Mouse (Mus musculus): Measurements from ENCODE around the gene Olfr1333.
"Not testable (repeated sequence)": the region's sequence is repeated elsewhere in the genome, so short reads cannot be mapped to it uniquely, and the experiment has no call there.

Gene Olfr1333

DNA sequence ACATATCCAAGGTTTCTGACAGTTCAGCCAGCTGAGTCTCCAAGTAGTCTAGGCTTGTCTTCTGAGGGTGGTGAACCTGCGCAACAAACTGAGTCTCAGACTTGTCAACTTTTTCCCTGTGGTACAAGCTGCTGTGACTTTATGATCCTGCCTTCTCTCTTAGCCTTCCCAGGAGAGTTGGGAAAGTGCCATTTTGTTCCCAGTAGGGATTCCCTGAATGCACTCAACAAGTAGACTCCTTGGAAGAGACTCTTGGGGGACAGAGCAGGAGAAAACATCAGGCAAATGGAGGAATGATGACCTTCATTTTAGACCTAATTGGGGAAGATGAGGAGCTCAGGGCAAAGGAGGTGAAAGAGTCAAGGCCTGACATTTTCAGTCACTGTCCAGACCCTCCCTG lies at the start of gene Olfr1333:
TSS of gene Olfr1333 (minus strand) at position 101 of the 400 bp plus-strand sequence.
- DNase-seq: no peak

DNA sequence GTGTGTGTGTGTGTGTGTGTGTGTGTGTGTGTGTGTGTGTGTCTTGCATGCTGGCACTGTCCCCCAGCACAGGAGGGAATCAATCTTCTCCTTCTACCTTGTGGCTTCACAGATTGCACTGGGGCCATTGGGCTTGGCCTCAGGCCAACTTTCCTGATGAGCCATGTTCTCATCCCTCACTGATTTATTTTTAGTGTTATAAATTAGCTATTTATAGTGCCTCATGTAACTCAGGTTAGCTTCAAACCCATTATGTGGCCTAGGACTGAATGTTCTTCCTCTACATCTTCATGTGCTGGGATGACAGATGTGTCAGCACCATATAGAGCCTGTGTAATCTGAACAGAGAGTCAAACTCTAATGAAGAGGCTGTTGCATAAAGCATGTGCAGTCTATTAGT lies 31.5 kb upstream of the Olfr1333 start:
- DNase-seq: no peak

DNA sequence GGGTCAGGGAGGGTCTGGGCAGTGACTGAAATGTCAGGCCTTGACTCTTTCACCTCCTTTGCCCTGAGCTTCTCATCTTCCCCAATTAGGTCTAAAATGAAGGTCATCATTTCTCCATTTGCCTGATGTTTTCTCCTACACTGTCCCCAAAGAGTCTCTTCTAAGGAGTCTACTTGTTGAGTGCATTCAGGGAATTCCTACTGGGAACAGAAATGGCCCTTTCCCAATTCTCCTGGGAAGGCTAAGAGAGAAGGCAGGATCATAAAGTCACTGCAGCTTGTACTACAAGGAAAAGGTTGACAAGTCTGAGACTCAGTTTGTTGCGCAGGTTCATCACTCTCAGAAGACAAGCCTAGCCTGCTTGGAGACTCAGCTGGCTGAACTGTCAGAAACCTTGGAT lies 28.3 kb upstream of the Olfr1333 start, which contains the start of gene Olfr1331:
TSS of gene Olfr1331 (plus strand) at position 301 of the 400 bp plus-strand sequence.
- DNase-seq: no peak

DNA sequence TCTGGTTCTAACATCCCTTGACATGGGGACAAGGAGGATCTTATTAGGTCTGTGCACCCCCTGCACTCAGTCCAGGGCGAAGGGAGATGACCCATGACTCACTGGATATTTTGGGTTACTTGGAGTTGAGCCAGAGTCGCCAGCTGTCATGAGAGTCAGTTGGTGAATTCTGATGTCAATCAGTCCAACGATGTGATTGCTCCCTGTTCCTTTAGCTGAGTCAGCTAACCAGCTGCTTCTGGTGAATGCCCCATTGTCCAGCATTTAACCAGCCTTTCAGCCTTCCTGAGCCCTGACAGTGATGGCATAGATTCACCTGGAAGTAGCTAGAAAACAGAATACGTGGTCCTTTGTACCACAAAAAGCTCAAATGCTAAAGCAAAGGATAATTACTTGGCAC lies 26.6 kb upstream of the Olfr1333 start:
- no peak for DNase-seq

DNA sequence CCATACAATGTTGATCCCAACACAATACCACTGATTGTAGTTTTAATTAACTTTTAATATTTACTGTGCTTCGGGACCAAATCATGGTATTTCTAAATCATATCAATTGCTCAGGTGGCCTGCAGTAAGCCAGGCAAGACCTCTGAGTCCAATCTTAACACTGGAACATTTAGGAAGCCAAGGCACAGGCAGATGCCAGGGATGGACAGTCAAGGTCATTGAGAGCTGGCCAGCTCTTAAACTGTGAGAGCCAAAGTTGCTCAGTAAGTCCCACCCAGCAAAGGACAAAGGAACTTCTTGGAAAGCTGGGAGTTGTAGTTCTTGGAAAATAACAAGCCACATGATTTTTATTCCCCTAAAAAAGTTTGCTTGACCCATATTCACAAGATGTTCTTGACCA lies 25.7 kb upstream of the Olfr1333 start:
- DNase-seq: no peak

DNA sequence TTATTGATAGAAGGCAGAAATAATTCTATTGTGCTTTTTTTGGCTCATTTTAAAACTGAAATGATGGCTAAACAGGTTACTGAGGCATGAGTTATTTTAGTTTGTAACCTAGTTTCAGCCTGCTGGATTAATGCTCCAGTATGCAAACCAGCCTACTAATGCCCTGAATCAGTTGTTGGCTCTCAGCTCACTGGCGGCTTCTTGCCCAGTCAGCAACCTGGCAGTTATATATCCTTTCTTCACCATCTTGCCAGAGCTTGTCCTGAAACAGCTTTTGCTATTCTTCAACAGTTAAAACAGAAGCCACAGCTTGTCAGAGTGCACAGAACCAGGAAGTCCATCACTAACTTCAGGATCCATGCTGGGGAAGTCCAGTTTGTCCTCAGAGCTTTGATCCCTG lies 17.2 kb downstream of the Olfr1333 start:
- no peak for DNase-seq

DNA sequence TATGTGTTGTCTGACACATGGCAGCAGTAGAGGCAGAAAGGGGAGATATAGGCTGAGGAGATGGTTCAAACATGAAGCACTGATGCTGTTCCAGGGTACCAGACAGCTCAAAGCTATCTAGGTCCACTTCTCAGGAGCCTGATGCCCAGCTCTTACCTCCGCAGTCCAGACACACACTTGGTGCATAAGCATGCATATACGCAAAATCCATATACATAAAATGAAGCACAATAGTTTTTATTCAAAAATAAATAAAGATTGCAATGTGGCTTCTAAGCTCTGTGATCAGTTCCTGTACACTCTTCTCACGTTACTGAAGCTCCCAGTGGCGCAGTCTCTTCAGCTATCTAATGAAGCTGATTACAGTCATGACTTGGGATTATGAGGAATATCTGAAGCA lies 26.2 kb downstream of the Olfr1333 start, which contains the start of gene Olfr1335:
TSS of gene Olfr1335 (minus strand) at position 101 of the 400 bp plus-strand sequence.
- no peak for DNase-seq

DNA sequence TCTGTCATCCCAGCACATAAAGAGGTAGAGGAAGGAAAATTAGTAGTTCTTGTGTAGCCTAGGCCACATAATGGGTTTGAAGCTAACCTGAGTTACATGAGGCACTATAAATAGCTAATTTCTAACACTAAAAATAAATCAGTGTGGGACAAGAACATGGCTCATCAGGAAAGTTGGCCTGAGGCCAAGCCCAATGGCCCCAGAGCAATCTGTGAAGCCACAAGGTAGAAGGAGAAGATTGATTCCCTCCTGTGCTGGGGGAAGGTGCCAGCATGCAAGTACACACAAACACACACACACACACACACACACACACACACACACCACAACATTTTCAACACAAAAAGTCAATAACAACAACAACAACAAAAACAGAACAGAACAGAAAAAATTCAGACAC lies 43.3 kb downstream of the Olfr1333 start:
- DNase-seq: not testable (repeated sequence)

DNA sequence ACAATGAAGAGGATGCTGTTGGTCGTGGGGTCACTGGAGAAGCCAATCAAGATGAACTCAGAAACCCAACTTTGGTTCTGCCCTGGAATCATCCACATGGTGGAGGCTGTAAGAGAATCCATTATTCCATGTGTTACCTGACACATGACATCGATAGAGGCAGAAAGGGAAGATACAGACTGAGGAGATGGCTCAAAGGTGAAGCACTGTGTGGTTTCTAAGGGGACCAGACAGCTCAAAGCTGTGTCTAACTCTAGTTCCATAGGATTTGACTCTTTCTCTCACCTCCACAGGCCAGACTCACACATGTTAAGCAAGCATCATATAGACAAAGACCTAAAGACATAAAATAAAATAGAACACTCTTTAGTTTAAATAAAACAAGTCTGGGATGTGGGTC lies 53.6 kb downstream of the Olfr1333 start, which contains the start of gene Olfr1337:
TSS of gene Olfr1337 (minus strand) at position 101 of the 400 bp plus-strand sequence.
- DNase-seq: no peak
